ENCODE assay signal across 8 mouse cellular contexts in genomic region chr9:54559771-54560471, GRCm38 (mm10). TPM values are rescaled to one million over a fixed set of nuclear protein-coding genes. Genes with fewer than 3 reads are reported as not detected.
DNase-seq lines count a peak whose midpoint lies in the region; ATAC-seq and TF ChIP-seq lines count a peak whose summit lies in the region.

Gene Cib2 (minus strand): TSS chr9:54560218.

- TF ChIP-seq POLR2A in ES-Bruce4 (IDR thresholded peaks at IDR 0.05; ENCODE audit: insufficient read depth, low read length): no peak

- no peaks in the 10 kb centered on the region for H3K27me3 ChIP-seq in ES-Bruce4 (ENCODE audit: control insufficient read depth, insufficient read depth, low read length, poor library complexity, severe bottlenecking)
- H3K27me3 ChIP-seq in forebrain, embryonic 14.5 days (replicated peaks; ENCODE audit: control insufficient read depth, insufficient read depth, low read length): no peaks in the 10 kb centered on the region
- 0 out of 2 replicates have a peak, but pooled peaks cover 7% of the 10 kb centered on the region for H3K27me3 ChIP-seq in liver, postnatal 0 days (ENCODE audit: insufficient read depth, low read length)
- H3K27me3 ChIP-seq in neural tube, embryonic 14.5 days (ENCODE audit: control insufficient read depth, insufficient read depth, low read length): no peaks in the 10 kb centered on the region

- WGBS in forebrain, embryonic 14.5 days: 1% methylated on average over 54 of the region's 54 CpGs
- 2% methylated on average over 49 of the region's 54 CpGs for WGBS in liver, postnatal 0 days (ENCODE audit: insufficient replicate concordance)
- under 1% methylated on average over 49 of the region's 54 CpGs for WGBS in neural tube, embryonic 14.5 days

- H3K4me1 ChIP-seq in ES-Bruce4 (ENCODE audit: control insufficient read depth, insufficient read depth, low read length): no peaks in the 10 kb centered on the region
- H3K4me1 ChIP-seq in forebrain, embryonic 14.5 days (ENCODE audit: control insufficient read depth, insufficient read depth, low read length): peaks cover 6% of the 10 kb centered on the region; the same call in 1 of the 2 replicates
- peaks cover 14% of the 10 kb centered on the region for H3K4me1 ChIP-seq in liver, postnatal 0 days (ENCODE audit: insufficient read depth)
- 0 out of 2 replicates have a peak, but pooled peaks cover 5% of the 10 kb centered on the region for H3K4me1 ChIP-seq in neural tube, embryonic 14.5 days (ENCODE audit: control insufficient read depth, insufficient read depth, low read length)

- intact Hi-C loops in heart, postnatal 10 days (cut with DNase I): no loop called here

- TF ChIP-seq CTCF in ES-Bruce4 (IDR thresholded peaks at IDR 0.05; ENCODE audit: low read depth, low read length): no peak
- TF ChIP-seq CTCF in liver, postnatal 0 days (IDR thresholded peaks at IDR 0.05; ENCODE audit: low read depth): peak; percentile 55

- H3K36me3 ChIP-seq in ES-Bruce4 (ENCODE audit: control insufficient read depth, insufficient read depth, low read length, poor library complexity, severe bottlenecking): no peaks in the 10 kb centered on the region
- H3K36me3 ChIP-seq in forebrain, embryonic 14.5 days (ENCODE audit: control insufficient read depth, insufficient read depth, low read length): no peaks in the 10 kb centered on the region
- H3K36me3 ChIP-seq in liver, postnatal 0 days (replicated peaks; ENCODE audit: insufficient read depth, low read length): no peaks in the 10 kb centered on the region
- H3K36me3 ChIP-seq in neural tube, embryonic 14.5 days (ENCODE audit: control insufficient read depth, insufficient read depth, low read length): no peaks in the 10 kb centered on the region

- H3K4me2 ChIP-seq in forebrain, embryonic 14.5 days (ENCODE audit: low read length): peak within 1 kb of the TSS; percentile 66
- peak within 1 kb of the TSS; percentile 94 for H3K4me2 ChIP-seq in liver, postnatal 0 days (ENCODE audit: low read depth, low read length)
- H3K4me2 ChIP-seq in neural tube, embryonic 14.5 days (ENCODE audit: low read depth, low read length): peak within 1 kb of the TSS; percentile 50

- peak; percentile 92 for ATAC-seq in cerebellum, adult (ENCODE audit: insufficient number of reproducible peaks, low FRiP score, low TSS enrichment)
- peak; percentile 97 for ATAC-seq in forebrain, embryonic 14.5 days
- peak; percentile 98 for ATAC-seq in liver, postnatal 0 days
- ATAC-seq in neural tube, embryonic 14.5 days (ENCODE audit: low read depth): peak; percentile 97

- H3K27ac ChIP-seq in ES-Bruce4 (ENCODE audit: insufficient read depth, low read length): no peak within 1 kb of the TSS
- no peak within 1 kb of the TSS for H3K27ac ChIP-seq in forebrain, embryonic 14.5 days (ENCODE audit: low read depth, low read length)
- H3K27ac ChIP-seq in liver, postnatal 0 days (ENCODE audit: low read depth): no peak within 1 kb of the TSS
- H3K27ac ChIP-seq in neural tube, embryonic 14.5 days (ENCODE audit: low read depth, low read length): no peak within 1 kb of the TSS

- DNase-seq in forebrain, embryonic 14.5 days (ENCODE audit: low spot score): peak; percentile 83
- DNase-seq in heart, postnatal 10 days: peak; percentile 78 to 84
- DNase-seq in layer of hippocampus, adult 11-12 months (ENCODE audit: low spot score): peak; percentile 77
- DNase-seq in liver, postnatal 0 days: peak; percentile 90
- DNase-seq in testis, postnatal 10 days (ENCODE audit: low spot score): peak; percentile 85

- H3K9ac ChIP-seq in ES-Bruce4 (ENCODE audit: low read depth, poor library complexity, severe bottlenecking): peak within 1 kb of the TSS; percentile 24
- H3K9ac ChIP-seq in forebrain, embryonic 14.5 days (ENCODE audit: low read length): peak within 1 kb of the TSS; percentile 67
- peak within 1 kb of the TSS; percentile 53; the same call in 1 of the 2 replicates for H3K9ac ChIP-seq in liver, postnatal 0 days (replicated peaks)
- peak within 1 kb of the TSS; percentile 56 for H3K9ac ChIP-seq in neural tube, embryonic 14.5 days (replicated peaks; ENCODE audit: low read depth, low read length)

- no peaks in the 10 kb centered on the region for H3K9me3 ChIP-seq in ES-Bruce4 (replicated peaks; ENCODE audit: control insufficient read depth, insufficient read depth, low read length, poor library complexity, severe bottlenecking)
- H3K9me3 ChIP-seq in forebrain, embryonic 14.5 days (replicated peaks; ENCODE audit: control insufficient read depth, low read length): no peaks in the 10 kb centered on the region
- H3K9me3 ChIP-seq in liver, postnatal 0 days (ENCODE audit: low read length): no peaks in the 10 kb centered on the region
- H3K9me3 ChIP-seq in neural tube, embryonic 14.5 days (ENCODE audit: control insufficient read depth, low read length): no peaks in the 10 kb centered on the region

- no peak for TF ChIP-seq EP300 in ES-Bruce4 (IDR thresholded peaks at IDR 0.05; ENCODE audit: insufficient read depth, low read depth, low read length)
- TF ChIP-seq EP300 in liver, postnatal 0 days (IDR thresholded peaks at IDR 0.05; ENCODE audit: low read depth): no peak

- H3K4me3 ChIP-seq in ES-Bruce4 (ENCODE audit: low read depth, low read length): peak within 1 kb of the TSS; percentile 43
- H3K4me3 ChIP-seq in forebrain, embryonic 14.5 days (ENCODE audit: low read depth, low read length): peak within 1 kb of the TSS; percentile 49
- H3K4me3 ChIP-seq in liver, postnatal 0 days (ENCODE audit: low read depth, low read length): peak within 1 kb of the TSS; percentile 63
- peak within 1 kb of the TSS; percentile 38 for H3K4me3 ChIP-seq in neural tube, embryonic 14.5 days (ENCODE audit: low read depth, low read length)

RNA-seq across cellular contexts. Expression of gene Cib2, which starts in this region (rescaled TPM):
- polyA plus RNA-seq in ES-Bruce4 (2011; ENCODE audit: insufficient read depth, insufficient read length, low read depth, missing spikeins): 4.6 and 4.8 TPM in 2 replicates
- polyA plus RNA-seq in forebrain, embryonic 14.5 days (2014; fragmentation: Nextera tagmentation; extraction: Ambion mirVana): 42.7 and 43.4 TPM in 2 replicates
- total RNA-seq in heart, postnatal 10 days (2021): 10 to 100 TPM in 1 of 2 experiments, 1 to 10 TPM in 1; 2.9 to 11.0 TPM
- 0.99 and 1.3 TPM in 2 replicates for polyA plus RNA-seq in liver, postnatal 0 days (2015; fragmentation: Nextera tagmentation; extraction: Ambion mirVana)
- 67.5 and 80.4 TPM in 2 replicates for polyA plus RNA-seq in neural tube, embryonic 14.5 days (2014; fragmentation: Nextera tagmentation; extraction: Ambion mirVana)
